Mouse (Mus musculus): Measurements from ENCODE around the gene Rbm17.

Rbm17 gene

DNA sequence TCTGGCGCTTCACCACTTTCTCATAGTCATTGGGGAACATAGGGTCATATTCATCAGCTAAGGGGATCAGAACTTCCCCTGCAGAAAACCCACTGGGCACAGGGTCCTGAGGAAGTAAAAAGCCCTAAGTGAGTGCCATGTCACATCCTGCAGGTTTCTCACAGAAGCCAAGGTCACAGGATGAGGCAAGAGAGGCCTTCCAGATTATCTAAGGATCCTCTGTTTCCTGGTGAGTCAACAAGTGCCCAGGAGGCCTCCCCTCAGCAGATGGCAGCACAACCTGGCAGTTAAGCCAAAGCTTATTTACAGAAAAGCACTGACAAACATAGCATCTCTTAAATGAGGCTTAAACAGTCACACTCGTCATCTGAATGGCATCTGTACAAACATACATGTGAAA lies 7.3 kb downstream of the Rbm17 start:
- DNase-seq (ENCODE audit: low spot score in 2 of 2), result no peak

DNA sequence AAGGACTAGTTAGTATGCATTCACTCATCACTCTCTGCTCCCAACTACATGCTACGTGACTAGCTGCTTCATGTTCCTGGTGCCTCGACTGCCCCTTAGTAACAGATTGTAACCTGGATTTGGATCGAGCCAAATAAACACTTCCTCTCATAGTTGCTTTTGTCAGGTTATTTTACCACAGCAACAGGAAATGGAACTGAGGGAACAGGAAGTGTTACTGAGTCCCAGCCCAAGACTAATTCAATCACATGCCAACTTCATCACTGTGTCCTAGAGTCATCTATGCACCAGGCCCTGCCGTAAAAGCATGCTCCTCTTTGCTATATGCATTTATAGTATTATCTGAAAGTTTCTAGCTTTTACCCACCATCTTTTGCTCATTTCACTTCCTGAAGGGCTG lies 16.0 kb downstream of the Rbm17 start:
- DNase-seq (ENCODE audit: low spot score in 2 of 2), result no peak

DNA sequence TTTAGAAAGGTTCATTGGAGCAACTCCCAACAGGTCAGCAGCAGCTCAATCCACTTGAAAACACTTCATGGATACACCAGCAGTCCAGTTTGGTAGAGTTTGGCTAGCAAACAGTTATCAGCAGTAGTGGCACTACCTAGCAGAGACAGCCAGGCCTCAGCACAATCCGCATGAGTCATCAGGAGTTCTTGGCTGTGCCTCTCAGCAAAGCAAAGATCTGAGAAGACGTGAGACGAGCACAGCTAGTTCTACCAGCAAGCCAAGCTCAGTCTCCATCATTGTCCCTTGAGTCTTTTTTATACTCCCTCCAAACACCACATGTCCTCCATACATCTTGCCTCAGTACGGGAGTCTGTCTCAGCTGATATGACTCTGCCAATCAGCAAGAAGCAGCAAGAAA lies 24.6 kb downstream of the Rbm17 start:
- no peak for DNase-seq (ENCODE audit: low spot score in 2 of 2)

DNA sequence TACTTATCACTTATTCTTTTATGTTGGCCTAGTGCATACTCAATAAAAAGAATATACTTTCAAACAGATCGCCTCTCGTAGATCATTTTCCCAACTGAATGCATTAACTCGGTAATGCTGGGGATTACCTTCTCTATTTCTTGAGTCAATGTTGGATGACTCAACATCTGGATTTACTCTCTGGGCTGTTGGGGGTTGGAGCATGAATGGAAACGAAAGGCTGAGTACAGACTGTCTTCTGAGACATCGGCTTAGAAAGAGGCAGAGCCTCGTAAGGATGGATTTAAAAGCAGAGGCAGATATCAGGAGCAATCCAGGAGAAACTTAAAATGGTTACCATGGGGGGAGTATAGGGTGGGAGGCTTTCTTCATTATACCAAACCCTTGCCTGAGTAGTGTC lies 25.8 kb downstream of the Rbm17 start:
- DNase-seq (ENCODE audit: low spot score in 2 of 2), result no peak

DNA sequence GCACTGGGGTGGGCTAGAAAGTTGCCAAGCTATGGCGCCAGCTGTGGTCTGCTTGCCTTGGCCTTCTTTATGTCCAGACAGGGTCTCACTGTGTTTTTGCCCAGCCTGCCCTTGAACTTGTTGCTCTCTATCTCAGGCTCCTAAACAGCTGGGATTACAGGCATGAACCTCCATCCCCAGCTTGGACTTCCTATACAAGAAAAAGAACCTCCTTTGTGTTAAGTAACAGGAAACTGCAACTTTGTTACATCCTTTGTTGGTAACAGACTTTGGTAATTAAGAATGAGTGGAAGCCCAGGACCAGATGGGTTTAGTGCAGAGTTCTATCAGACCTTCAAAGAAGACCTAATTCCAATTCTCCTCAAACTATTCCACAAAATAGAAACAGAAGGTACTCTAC lies 30.3 kb downstream of the Rbm17 start:
- DNase-seq (ENCODE audit: low spot score in 2 of 2), result no peak

DNA sequence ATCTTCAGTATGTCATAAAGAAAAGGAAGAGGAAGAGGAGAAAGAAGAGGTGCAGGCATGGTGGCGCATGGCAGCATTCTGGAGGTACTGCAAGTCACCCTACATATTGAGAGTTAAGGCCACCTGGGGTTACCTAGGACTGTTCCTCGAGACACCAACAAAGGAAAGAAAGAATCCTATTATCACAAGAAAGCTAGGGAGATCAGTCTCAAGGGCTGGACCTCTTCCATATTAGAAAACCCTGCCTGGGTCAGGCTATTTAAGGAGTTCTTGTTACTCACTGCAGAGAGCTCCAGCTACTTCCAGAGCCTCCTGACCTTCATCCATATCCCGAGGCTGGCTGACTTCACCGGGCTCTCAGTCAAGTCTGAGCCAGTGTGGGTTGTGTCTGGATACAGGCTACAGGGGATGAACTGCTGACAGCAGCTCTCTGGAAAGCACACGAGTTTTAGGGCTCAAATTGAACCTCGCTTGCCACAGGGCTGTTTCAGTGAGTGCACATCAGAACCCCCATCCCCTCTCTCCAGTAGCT lies 32.9 kb downstream of the Rbm17 start:
- DNase-seq (ENCODE audit: low spot score in 2 of 2), result no peak

DNA sequence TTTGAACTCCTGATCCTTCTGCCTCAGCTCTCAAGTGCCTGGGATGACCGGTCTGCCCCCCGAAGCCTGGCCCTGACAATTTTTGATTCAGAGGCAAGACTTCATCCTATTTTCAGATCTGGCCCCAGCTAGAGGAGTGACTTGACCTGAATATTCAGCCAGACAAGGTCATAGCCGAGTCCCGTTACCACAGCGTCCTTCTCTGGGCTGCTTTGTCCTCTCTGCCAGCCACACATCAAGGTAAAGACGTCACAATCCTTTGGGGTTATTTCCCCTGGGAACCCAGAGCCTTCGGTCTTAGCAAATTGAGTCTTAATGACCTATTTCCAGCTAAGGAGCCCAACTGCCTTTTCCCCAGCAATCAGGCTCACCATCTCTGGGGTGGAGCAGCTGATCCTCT lies 35.5 kb downstream of the Rbm17 start:
- no peak for DNase-seq (ENCODE audit: low spot score in 2 of 2)

DNA sequence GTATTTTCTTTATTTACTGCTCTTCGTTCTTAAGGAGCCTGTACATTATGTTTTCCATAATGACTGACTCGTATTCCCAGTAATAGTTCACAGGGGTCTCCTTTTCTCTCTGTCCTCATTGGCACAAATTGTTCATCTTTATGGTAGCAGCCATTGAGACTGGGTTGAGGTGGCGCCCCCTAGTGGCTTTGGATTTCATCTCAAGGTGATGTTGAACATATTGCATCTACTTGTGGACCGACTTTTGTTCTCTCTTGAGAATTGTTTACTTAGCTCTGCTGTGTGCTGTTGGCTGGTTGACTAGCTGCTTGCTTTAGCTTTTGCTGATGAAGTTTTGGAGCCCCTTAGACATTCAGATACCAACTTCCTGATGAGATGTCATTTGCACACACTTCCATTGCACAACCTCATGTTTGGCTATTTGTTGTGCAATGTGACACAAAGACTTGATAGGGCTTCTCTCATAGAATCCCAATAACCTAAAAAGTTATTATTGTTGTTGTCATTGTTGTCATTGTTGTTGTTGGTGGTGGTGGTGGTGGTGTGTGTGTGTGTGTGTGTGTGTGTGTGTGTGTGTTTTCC lies 36.1 kb downstream of the Rbm17 start:
- DNase-seq (ENCODE audit: low spot score in 2 of 2), result peak; percentile 27 to 61

DNA sequence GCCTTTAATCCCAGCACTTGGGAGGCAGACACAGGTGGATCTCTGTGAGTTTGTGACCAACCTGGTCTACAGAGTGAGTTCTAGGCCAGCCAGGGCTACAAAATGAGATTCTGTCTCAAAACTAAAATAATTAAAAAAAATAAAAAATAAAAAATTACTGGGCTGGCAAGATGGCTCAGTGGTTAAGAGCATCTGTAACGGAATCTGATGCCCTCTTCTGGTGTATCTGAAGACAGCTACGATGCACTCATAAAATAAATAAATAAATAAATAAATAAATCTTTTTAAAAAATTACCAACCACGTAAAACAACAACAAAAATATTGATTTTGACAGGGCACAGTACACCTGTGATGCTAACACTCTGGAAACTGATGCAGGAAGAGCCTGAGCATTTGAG lies 37.1 kb downstream of the Rbm17 start:
- DNase-seq (ENCODE audit: low spot score in 2 of 2), result no peak

DNA sequence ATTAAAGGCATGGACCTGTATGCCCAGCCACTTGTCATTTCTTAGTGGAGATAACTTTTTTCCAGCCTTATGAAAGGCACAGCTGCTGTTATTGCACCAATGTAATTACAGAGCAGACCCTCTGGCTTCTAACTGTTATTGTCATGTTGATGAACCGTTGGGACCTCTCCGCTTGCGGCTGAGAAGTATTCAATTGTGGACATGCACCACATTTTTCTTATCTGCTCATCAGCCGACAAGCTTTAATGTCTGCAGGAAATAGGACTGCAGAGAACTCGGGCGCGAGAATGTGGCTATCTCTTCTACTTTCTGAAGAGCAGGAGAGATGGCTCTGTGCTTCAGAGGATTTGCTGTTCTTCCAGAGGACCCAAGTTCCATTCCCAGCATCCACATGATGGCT lies 37.7 kb downstream of the Rbm17 start:
- DNase-seq (ENCODE audit: low spot score in 2 of 2), result no peak

DNA sequence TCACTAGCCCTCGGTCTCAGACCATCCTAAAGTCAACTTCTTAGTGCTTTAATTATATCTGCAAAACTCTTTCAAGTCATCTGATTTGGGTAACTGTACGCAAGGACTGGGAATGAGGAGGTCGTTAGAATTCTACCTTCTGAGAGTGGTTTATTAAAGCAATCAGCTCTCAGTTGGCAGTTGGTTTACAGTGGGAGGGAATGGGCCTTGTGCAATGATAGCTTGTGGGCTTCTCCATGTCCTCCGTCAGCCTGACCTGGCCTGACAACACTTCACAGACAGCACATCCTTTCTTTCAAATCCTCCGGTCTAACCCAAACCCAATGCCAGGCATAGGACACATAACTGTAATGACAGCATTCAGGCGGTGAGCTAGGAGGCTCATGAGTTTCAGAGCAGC lies 39.2 kb downstream of the Rbm17 start:
- no peak for DNase-seq (ENCODE audit: low spot score in 2 of 2)

DNA sequence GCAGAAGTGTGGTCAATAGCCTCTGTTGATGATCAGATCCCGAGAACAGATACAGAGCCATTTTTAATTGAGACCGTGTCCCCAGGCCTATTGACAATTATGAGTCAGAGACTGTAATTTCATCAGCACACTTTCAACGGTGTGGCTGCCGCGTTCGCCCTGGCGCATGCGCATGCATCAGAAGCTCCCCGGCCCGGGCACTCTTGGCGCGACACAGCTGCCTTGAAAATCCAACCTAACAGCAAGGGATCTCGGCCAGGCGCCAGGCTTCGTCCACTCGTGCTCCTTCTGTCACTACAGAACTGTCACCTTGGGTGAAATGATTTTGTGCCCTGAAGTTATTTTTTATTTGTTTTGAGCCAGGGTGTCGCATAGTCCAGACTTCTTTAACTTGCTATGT lies 40.7 kb downstream of the Rbm17 start:
- DNase-seq (ENCODE audit: low spot score in 2 of 2), result no peak

DNA sequence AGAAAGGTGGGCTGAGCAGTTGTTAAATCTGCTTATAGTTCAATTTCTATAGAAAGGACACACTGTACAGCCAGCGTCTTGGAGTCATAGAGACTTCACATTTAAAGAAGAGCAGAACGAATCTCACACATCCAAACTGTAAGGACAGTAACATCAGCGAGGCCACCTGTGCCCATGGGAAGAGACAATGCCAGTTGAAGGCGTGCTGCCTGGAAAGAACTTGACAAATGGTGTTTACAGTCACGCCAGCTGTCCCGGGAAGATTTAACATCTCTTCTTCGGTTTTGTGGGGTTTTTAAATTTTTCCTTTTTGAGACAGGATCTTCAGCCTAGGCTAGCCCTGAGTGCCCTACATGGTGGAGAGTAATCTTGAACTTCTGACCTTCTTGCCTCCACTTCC lies 45.3 kb downstream of the Rbm17 start:
- DNase-seq (ENCODE audit: low spot score in 2 of 2), result no peak

DNA sequence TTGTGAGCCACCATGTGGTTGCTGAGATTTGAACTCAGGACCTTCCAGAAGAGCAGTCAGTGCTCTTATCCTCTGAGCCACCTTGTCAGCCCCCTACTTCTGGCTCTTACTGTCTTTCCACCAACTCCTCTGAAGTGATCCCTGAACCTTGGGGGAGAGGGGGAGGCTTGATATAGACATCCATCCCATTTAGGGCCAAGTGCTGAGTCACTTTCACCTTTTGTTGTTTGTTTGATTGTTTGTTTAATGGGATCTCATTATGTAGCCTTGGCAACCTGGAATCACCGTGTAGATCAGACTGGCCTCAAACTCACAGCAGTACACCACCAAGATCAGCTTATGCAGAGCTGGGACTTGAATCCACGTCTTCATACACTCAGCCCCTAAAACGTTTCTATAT lies 46.7 kb downstream of the Rbm17 start:
- no peak for DNase-seq (ENCODE audit: low spot score in 2 of 2)

DNA sequence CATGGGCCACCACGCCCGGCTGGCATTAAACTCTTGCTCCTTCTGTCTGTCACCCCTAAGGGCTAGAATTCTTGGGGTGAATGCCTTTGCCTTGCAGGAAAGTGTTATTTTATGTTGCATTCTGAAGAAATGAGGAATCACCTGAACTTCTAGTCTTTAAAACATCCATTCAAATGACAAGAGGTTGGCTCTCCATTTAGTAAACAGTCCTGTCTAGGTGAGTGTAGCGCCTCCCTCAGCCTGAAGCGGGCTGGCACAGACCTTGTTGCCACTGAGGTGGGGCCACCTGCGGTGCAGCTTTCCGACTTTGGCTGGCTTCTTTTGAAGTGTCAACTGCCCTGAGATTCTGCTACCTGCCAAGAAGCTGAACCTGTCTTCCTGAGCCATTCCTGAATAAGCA lies 48.6 kb downstream of the Rbm17 start:
- DNase-seq (ENCODE audit: low spot score in 2 of 2), result no peak

DNA sequence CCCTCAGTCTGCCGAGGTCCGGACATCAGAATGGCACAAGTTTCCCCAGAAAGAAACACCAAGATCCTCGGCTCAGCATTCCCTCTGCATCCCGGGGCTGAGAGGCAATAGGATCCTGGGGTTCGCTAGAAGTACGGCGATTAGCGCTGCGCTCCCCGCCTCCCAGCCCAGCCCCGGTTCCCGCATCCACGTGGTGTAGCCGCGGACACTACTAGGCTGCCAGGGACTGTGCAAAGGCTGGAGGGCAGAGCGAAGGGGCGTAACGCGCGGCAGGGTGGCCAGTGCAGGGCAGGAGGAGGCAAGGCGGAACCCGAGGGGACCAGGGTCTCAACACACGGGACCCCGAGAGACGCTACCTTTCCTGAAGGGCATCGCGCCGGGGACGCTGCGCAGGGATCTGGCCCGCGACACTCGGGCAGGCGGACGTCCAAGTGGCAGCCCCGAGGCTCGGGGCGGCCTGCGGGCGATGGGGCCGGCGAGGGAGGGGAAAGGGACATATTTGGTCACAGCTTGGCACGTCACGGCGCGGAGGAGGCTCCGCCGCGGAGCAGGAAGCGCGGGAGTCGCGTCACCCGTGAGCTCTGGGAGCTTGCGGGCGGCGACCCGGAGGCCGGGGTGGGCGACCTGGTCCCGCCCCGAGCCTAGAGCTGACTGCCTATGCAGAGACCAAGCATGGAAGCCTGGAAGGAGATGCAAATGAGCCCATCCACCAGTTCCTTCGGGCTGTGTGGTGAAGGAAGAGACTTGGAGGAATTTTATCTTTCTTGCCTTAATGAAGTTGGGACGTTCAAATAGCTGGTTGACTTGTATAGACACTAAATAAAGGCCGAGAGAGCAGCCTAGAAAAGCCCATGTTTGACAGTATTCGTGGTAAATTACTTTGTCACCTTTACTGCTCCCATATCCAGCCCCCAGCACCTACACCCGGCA lies 50.2 kb downstream of the Rbm17 start, which contains the start of gene Pfkfb3:
Pfkfb3 (minus strand) TSS at position 607 of the 930 bp plus-strand sequence.
- peak; percentile 53 to 61 for DNase-seq (ENCODE audit: low spot score in 2 of 2)

DNA sequence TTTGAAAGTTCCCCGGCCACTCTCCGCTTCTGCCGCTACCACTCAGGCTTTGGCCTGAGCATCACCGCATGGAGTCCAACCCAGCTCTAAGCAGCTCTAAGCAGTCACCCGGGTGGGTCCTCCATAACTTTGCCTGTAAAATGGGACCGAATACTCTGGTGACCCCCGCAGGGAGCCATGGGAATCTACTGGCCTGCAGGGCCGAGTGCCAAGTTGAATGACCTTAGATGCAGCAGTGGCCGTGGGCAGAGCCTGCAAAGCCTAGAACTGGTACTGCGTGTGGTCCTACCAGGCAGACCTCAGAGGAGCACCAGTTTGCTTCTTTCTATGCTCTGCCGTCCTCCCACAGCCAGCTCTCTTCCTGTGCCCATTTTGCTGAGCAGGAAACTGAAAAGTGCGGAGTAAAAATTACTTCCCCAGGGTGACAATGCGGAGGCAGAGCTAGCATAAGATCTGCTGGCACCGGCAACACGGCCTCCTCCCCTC lies 50.9 kb downstream of the Rbm17 start:
- no peak for DNase-seq (ENCODE audit: low spot score in 2 of 2)

DNA sequence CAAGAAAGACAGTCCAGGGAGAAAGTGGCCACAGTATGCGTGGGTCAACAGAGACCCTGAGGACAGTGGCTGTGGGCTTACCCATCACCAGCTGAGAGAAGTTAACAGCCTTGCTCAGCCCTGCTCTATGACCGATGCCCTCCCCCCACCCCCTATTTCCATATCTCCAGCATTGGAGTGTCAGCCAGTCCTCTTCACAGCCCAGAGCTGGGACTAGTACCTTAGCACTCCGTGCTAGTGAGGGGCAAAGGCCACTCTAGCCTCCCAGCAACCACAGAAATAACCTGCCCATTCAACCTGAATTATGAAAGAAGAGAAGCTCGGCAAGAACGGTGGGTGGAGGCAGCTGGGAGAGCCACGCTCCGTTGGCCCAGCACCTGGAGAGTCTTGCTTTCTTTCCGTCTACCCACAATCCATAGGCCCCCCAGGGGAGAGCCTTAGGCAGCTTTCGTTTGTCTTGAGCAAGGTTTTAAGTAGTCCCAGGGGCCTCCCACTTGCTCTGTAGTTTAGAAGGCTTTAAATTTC lies 51.6 kb downstream of the Rbm17 start:
- DNase-seq (ENCODE audit: low spot score in 2 of 2), result no peak

DNA sequence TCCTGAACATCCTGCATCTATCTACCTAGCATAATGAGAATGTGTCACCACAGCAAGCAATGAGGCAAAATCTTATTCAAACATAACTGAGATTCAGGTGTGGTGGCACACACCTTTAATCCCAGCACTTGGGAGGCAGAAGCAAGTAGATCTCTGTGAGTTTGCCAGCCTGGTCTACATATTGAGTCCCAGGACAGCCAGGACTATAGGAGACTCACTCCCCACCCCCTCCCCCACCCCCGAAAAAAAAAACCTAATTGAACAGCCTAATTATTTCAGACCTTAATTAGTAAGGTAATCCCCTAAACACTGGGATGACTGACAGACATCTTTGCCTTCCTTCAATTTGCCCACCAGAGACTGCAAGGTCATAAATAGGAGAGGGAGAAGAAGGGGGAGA lies 52.2 kb downstream of the Rbm17 start:
- no peak for DNase-seq (ENCODE audit: low spot score in 2 of 2)

DNA sequence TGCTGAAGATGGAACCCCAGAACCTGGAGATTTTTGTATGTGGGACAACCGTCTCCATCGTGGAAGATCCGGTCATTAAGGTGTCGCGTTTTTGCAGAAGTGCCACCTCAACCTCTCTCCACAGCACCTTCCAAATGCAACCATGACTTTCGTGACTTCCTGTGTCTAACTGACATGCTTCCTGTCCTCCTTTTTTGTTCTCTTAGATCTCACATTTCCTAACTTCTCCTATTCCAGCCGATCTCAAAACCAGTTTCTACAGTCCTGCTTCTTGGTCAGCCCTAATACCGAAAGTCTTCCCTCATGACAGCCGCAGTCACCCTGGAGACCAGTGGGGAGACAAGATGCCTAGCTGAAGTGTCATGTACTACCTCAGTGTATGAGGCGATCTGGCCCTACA lies 55.4 kb downstream of the Rbm17 start:
- no peak for DNase-seq (ENCODE audit: low spot score in 2 of 2)

DNA sequence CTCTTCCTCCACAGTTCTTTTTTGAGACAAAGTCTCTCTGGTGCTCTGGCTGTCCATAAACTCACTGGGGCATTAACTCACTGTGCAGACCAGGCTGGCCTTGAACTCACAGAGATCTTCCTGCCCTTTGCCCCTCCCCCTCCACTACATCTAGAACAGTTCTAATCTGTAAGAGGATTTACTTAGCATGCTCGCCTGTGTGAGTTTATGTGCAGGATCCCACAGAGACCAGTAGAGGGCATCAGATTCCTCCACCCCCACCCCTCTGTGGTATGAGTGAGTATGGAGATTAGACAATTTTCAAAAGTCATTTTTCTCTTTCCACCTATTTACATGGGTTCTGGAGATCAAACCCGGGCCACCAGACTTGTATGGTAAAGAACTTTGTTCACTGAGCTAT lies 56.3 kb downstream of the Rbm17 start:
- DNase-seq (ENCODE audit: low spot score in 2 of 2), result no peak

DNA sequence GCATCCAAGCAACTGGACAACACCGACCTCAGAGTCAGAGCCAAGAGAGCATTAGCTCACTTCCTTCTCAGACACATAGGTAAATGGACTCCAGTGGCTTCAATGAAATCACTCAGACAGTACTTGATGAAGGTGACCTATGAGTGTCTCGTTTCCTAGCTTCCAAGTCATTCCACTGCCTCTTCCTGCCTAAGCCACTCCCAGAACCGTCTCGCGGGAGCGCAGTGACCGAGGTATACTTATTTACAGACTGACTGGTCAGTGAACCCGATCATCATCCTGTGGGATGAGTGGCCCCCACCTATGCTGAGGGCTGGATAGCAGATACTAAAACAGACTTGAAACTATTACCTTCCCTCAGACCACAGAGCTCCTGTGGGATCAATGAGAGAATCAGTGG lies 57.9 kb downstream of the Rbm17 start:
- DNase-seq (ENCODE audit: low spot score in 2 of 2), result no peak

DNA sequence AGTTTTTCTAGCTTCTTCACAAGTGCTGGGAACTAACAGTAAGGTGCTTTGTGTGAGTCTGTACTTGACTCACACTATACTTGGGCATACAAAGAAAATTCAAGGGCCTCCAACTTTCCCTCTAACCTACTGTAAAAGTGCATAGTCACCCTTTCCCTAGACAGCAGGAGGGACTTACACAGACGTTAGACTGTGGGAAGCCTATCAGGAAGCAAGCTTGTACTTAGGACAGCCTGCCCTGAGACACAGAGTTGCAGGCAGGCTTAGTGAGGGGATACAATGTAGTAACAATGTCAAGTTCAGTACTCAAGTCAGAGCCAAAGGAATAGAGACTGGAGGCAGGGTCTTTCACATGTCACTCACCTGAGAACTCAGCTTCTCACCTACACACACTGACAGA lies 58.6 kb downstream of the Rbm17 start:
- DNase-seq (ENCODE audit: low spot score in 2 of 2), result no peak

All from spleen, postnatal 14 days (tissue).